9 mouse cellular contexts compared by ENCODE assay signal in the genomic region with DNA sequence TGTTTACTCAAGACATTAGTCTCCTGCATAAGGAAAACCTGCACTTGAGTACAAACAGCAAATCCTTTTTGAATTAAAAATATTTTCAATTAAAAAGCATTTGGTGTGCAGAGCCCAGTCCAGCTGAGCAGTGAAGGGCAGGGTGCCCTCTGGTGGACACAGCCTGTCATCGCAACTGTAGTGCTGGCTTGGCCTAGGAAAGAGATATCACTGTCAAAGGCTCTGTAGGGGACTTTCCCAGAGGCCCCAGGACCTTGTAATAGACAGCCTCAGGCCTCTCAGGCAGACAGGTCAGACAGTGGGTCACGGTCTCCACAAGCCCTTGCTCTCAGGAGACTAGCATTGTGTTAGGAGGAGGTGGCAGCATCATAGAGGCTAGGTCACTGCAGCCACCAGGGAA.
DNase-seq lines count a peak whose midpoint lies in the region; ATAC-seq and TF ChIP-seq lines count a peak whose summit lies in the region.
"Had no signal": no experiment of that assay in that cellular context is flagged by ENCODE, and none has a peak within 500 bp of the region (broad histone marks: within the 10 kb centered on the region; RNA-seq: fewer than 3 reads in every experiment).

No protein-coding gene starts in this region.

- TF ChIP-seq CTCF in bone marrow, adult 2 months (IDR thresholded peaks at IDR 0.05; ENCODE audit: control insufficient read depth, insufficient read depth, low read length), result peak; percentile 94

- no peak overlapping the region for H3K27ac ChIP-seq in kidney, embryonic 15.5 days
- no peak overlapping the region for H3K27ac ChIP-seq in bone marrow, adult 2 months (ENCODE audit: control insufficient read depth, insufficient read depth, low read depth, low read length, poor library complexity)
- no peak overlapping the region for H3K27ac ChIP-seq in embryonic facial prominence, embryonic 14.5 days (replicated peaks; ENCODE audit: low read depth, low read length)
- no peak overlapping the region for H3K27ac ChIP-seq in hindbrain, embryonic 15.5 days (replicated peaks)
- no peak overlapping the region for H3K27ac ChIP-seq in limb, embryonic 10.5 days
- peak overlapping the region; percentile 55 for H3K27ac ChIP-seq in stomach, embryonic 16.5 days (ENCODE audit: low read length)
- H3K27ac ChIP-seq: stomach, embryonic 15.5 days had no signal

- H3K4me2 ChIP-seq in kidney, embryonic 15.5 days, result no peak overlapping the region
- no peak overlapping the region for H3K4me2 ChIP-seq in embryonic facial prominence, embryonic 14.5 days (ENCODE audit: low read depth, low read length)
- no peak overlapping the region for H3K4me2 ChIP-seq in hindbrain, embryonic 15.5 days
- no peak overlapping the region for H3K4me2 ChIP-seq in stomach, embryonic 16.5 days (ENCODE audit: low read depth, low read length)
- H3K4me2 ChIP-seq: stomach, embryonic 15.5 days had no signal

- peak; percentile 72 for DNase-seq in kidney, adult 18-20 months
- DNase-seq in embryonic facial prominence, embryonic 14.5 days (ENCODE audit: low spot score), result peak; percentile 71
- DNase-seq in limb, embryonic 10.5 days (ENCODE audit: low spot score), result peak; percentile 82

- peaks cover 17% of the 10 kb centered on the region for H3K36me3 ChIP-seq in kidney, embryonic 15.5 days
- H3K36me3 ChIP-seq in embryonic facial prominence, embryonic 14.5 days (ENCODE audit: control insufficient read depth, insufficient read depth, low read length), result peaks cover 11% of the 10 kb centered on the region
- peaks cover 5% of the 10 kb centered on the region; the same call in 1 of the 2 replicates for H3K36me3 ChIP-seq in hindbrain, embryonic 15.5 days
- H3K36me3 ChIP-seq in limb, embryonic 10.5 days, result peaks cover 51% of the 10 kb centered on the region
- no peaks in the 10 kb centered on the region; the same call in 1 of the 2 replicates for H3K36me3 ChIP-seq in stomach, embryonic 16.5 days (ENCODE audit: control insufficient read depth, insufficient read depth, low read length)

- H3K9me3 ChIP-seq in kidney, embryonic 15.5 days (replicated peaks), result no peaks in the 10 kb centered on the region
- no peaks in the 10 kb centered on the region for H3K9me3 ChIP-seq in embryonic facial prominence, embryonic 14.5 days (ENCODE audit: control insufficient read depth, low read length)
- no peaks in the 10 kb centered on the region for H3K9me3 ChIP-seq in hindbrain, embryonic 15.5 days
- no peaks in the 10 kb centered on the region for H3K9me3 ChIP-seq in limb, embryonic 10.5 days (replicated peaks)
- no peaks in the 10 kb centered on the region for H3K9me3 ChIP-seq in stomach, embryonic 16.5 days (replicated peaks; ENCODE audit: control insufficient read depth, low read length)
- H3K9me3 ChIP-seq: stomach, embryonic 15.5 days had no signal

- no peaks in the 10 kb centered on the region for H3K4me1 ChIP-seq in kidney, embryonic 15.5 days
- no peaks in the 10 kb centered on the region for H3K4me1 ChIP-seq in bone marrow, adult 2 months (ENCODE audit: control insufficient read depth, insufficient read depth, low read length)
- H3K4me1 ChIP-seq in embryonic facial prominence, embryonic 14.5 days (ENCODE audit: control insufficient read depth, insufficient read depth, low read length), result no peaks in the 10 kb centered on the region; the same call in 1 of the 2 replicates
- H3K4me1 ChIP-seq in hindbrain, embryonic 15.5 days (replicated peaks), result peaks cover 13% of the 10 kb centered on the region
- peaks cover 53% of the 10 kb centered on the region for H3K4me1 ChIP-seq in limb, embryonic 10.5 days
- no peaks in the 10 kb centered on the region for H3K4me1 ChIP-seq in stomach, embryonic 16.5 days (ENCODE audit: control insufficient read depth, insufficient read depth, low read length)
- H3K4me1 ChIP-seq: stomach, embryonic 15.5 days had no signal

- ATAC-seq in kidney, embryonic 15.5 days (replicated peaks; ENCODE audit: low FRiP score), result no peak
- no peak for ATAC-seq in embryonic facial prominence, embryonic 14.5 days (ENCODE audit: low read depth)
- ATAC-seq in hindbrain, embryonic 15.5 days (ENCODE audit: low FRiP score, low read depth), result peak; percentile 23; the same call in 1 of the 2 replicates
- 0 out of 2 replicates have a peak, but pooled peaks have one; percentile 45 for ATAC-seq in monocyte, adult 5-6 weeks (replicated peaks; ENCODE audit: insufficient number of reproducible peaks, low FRiP score, low TSS enrichment, poor library complexity, severe bottlenecking)
- ATAC-seq in stomach, embryonic 16.5 days (ENCODE audit: insufficient read depth, low FRiP score), result no peak

- H3K27me3 ChIP-seq in kidney, embryonic 15.5 days, result no peaks in the 10 kb centered on the region
- H3K27me3 ChIP-seq in embryonic facial prominence, embryonic 14.5 days (replicated peaks; ENCODE audit: control insufficient read depth, insufficient read depth, low read length), result no peaks in the 10 kb centered on the region
- H3K27me3 ChIP-seq in hindbrain, embryonic 15.5 days, result no peaks in the 10 kb centered on the region
- peaks cover 23% of the 10 kb centered on the region for H3K27me3 ChIP-seq in limb, embryonic 10.5 days (ENCODE audit: low read depth, poor library complexity, severe bottlenecking)
- no peaks in the 10 kb centered on the region for H3K27me3 ChIP-seq in stomach, embryonic 16.5 days (ENCODE audit: control insufficient read depth, insufficient read depth, low read length)
- H3K27me3 ChIP-seq: stomach, embryonic 15.5 days had no signal

- no peak overlapping the region for H3K4me3 ChIP-seq in kidney, embryonic 15.5 days (replicated peaks)
- no peak overlapping the region for H3K4me3 ChIP-seq in bone marrow, adult 2 months (replicated peaks; ENCODE audit: control insufficient read depth, low read depth, low read length)
- H3K4me3 ChIP-seq in embryonic facial prominence, embryonic 14.5 days (ENCODE audit: low read depth, low read length), result no peak overlapping the region
- no peak overlapping the region for H3K4me3 ChIP-seq in hindbrain, embryonic 15.5 days
- H3K4me3 ChIP-seq in limb, embryonic 10.5 days, result no peak overlapping the region
- H3K4me3 ChIP-seq in stomach, embryonic 16.5 days (replicated peaks; ENCODE audit: low read length), result no peak overlapping the region
- H3K4me3 ChIP-seq: stomach, embryonic 15.5 days had no signal

- H3K9ac ChIP-seq in kidney, embryonic 15.5 days, result no peak overlapping the region
- no peak overlapping the region for H3K9ac ChIP-seq in embryonic facial prominence, embryonic 14.5 days (ENCODE audit: low read depth, low read length)
- H3K9ac ChIP-seq in hindbrain, embryonic 15.5 days, result no peak overlapping the region
- H3K9ac ChIP-seq in stomach, embryonic 16.5 days (ENCODE audit: low read length), result no peak overlapping the region
- H3K9ac ChIP-seq: stomach, embryonic 15.5 days had no signal

- 2% methylated on average over 2 of the region's 2 CpGs for WGBS in kidney, embryonic 15.5 days
- 16% methylated on average over 2 of the region's 2 CpGs for WGBS in bone marrow, adult 2 months
- WGBS in embryonic facial prominence, embryonic 14.5 days, result 3% methylated on average over 2 of the region's 2 CpGs
- 4% methylated on average over 2 of the region's 2 CpGs for WGBS in hindbrain, embryonic 15.5 days
- WGBS in limb, embryonic 10.5 days, result 8% methylated on average over 2 of the region's 2 CpGs
- 4% methylated on average over 2 of the region's 2 CpGs for WGBS in stomach, embryonic 16.5 days

- TF ChIP-seq POLR2A in bone marrow, adult 2 months (IDR thresholded peaks at IDR 0.05; ENCODE audit: borderline replicate concordance, control insufficient read depth, low read depth, low read length), result no peak

Comparison
In these comparisons a context has a peak if more than half of its experiments do, and no peak if none do; other contexts are left out.
1. ATAC-seq: peak in hindbrain, embryonic 15.5 days (single experiment) and monocyte, adult 5-6 weeks (single experiment); none in kidney, embryonic 15.5 days (single experiment), embryonic facial prominence, embryonic 14.5 days (single experiment) and stomach, embryonic 16.5 days (single experiment).
2. Peak in every context shown above with its lines, with median percentiles within 50 percentile points of each other: DNase-seq.